Mouse (Mus musculus) midbrain, embryonic 14.5 days (tissue): ENCODE results near the gene Qser1. TPM values are rescaled to one million over a fixed set of nuclear protein-coding genes. Genes with fewer than 3 reads are reported as not detected.

Experiments
- ATAC-seq: fragments of 200-750 bp; cut with Nextera tagmentation; 2 replicates; pipeline ENCODE4 v1.8.0; 2017; ENCODE audit warnings: moderate number of reproducible peaks, moderate library complexity; ENCODE audit not compliant: low FRiP score, low TSS enrichment
- DNase-seq: peaks from one replicate; pipeline ENCODE4 v3.0.0-alpha.2; 2015
- H3K27ac ChIP-seq: fragments of 300-500 bp; sonication (generic); replicated peaks from 2 replicates; pipeline ENCODE4 v1.5.1; 2014; ENCODE audit warnings: mild to moderate bottlenecking, low read depth, low read length, moderate library complexity
- H3K27me3 ChIP-seq: fragments of 300-500 bp; sonication (generic); 2 replicates; pipeline ENCODE4 v1.6.1; 2014; ENCODE audit warnings: low read length, control low read depth, mixed read lengths; ENCODE audit not compliant: control insufficient read depth, insufficient read depth
- H3K36me3 ChIP-seq: fragments of 300-500 bp; sonication (generic); 2 replicates; pipeline ENCODE4 v1.6.1; 2014; ENCODE audit warnings: low read length, control low read depth; ENCODE audit not compliant: control insufficient read depth, insufficient read depth
- H3K4me1 ChIP-seq: fragments of 300-500 bp; sonication (generic); 2 replicates; pipeline ENCODE4 v1.6.1; 2014; ENCODE audit warnings: mild to moderate bottlenecking, antibody characterized with exemption, low read length, control low read depth; ENCODE audit not compliant: control insufficient read depth, insufficient read depth
- H3K4me2 ChIP-seq: fragments of 300-500 bp; sonication (generic); 2 replicates; pipeline ENCODE4 v1.6.1; 2014; ENCODE audit warnings: mild to moderate bottlenecking, low read length, moderate library complexity
- H3K4me3 ChIP-seq: fragments of 300-500 bp; sonication (generic); replicated peaks from 2 replicates; pipeline ENCODE4 v1.5.1; 2014; ENCODE audit warnings: low read depth, low read length
- H3K9ac ChIP-seq: fragments of 300-500 bp; sonication (generic); replicated peaks from 2 replicates; pipeline ENCODE4 v1.6.1; 2014; ENCODE audit warnings: mild to moderate bottlenecking, low read length, moderate library complexity
- H3K9me3 ChIP-seq: fragments of 300-500 bp; sonication (generic); 2 replicates; pipeline ENCODE4 v1.6.1; 2016; ENCODE audit warnings: low read length, control low read depth, mixed read lengths; ENCODE audit not compliant: control insufficient read depth
- WGBS: fragments of 180-500 bp; shearing (Covaris S2); extraction: QIAGEN DNeasy Blood & Tissue Kit; methylation state at CpG from one replicate; pipeline ENCODE4 v1.1.7; 2014; 5-methylcytosine and 5-hydroxymethylcytosine counted together
- polyA plus RNA-seq: library from polyadenylated mRNA; unstranded; fragments of >200 nt; fragmentation: Nextera tagmentation; extraction: Ambion mirVana; gene quantifications from 2 replicates; pipeline ENCODE4 v1.2.1, GENCODE M21; 2014

Qser1 gene
- polyA plus RNA-seq, 1 experiment from 2014 or later: 13.9 TPM

GRCm38 (mm10) chr2:104732033-104732444, 84.5 kb downstream of the Qser1 start:
- DNase-seq (no peak), ATAC-seq (no peak)
- Histone ChIP-seq H3K36me3 (no peaks in the 10 kb centered on the region), H3K4me3 (no peak overlapping the region), H3K27ac (no peak overlapping the region), H3K9me3 (no peaks in the 10 kb centered on the region), H3K4me2 (no peak overlapping the region), H3K27me3 (no peaks in the 10 kb centered on the region), H3K9ac (no peak overlapping the region), H3K4me1 (no peaks in the 10 kb centered on the region)
- WGBS: 90% methylated on average over 9 of the region's 9 CpGs

DNA sequence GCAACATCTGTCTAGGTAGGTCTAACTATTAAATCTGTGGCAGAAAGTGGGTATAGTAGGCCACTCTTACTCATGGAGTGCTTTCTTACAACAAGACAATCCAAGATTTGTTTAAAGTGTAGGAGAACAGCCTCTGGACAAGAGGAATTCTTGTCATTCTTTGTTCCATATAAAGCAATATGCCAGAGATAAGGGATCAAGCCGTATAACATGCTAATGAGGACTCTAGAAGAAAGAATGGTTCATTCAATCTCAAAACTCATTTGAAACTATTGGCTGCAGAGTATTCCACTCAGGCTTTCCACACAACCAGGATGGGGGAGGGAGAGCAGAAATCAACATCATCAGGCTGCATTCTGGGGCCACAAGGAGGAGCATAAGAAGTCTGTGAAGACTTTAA, 89.2 kb downstream of the Qser1 start:
- no peak for DNase-seq
- no peaks in the 10 kb centered on the region for H3K9me3 ChIP-seq
- no peak for ATAC-seq
- H3K4me1 ChIP-seq: no peaks in the 10 kb centered on the region
- no peak overlapping the region for H3K4me2 ChIP-seq
- 61% methylated on average over 1 of the region's 1 CpGs for WGBS
- no peak overlapping the region for H3K9ac ChIP-seq
- no peak overlapping the region for H3K4me3 ChIP-seq
- no peak overlapping the region for H3K27ac ChIP-seq
- no peaks in the 10 kb centered on the region for H3K36me3 ChIP-seq
- H3K27me3 ChIP-seq: no peaks in the 10 kb centered on the region

- H3K9ac ChIP-seq: no peak overlapping the region
- no peaks in the 10 kb centered on the region for H3K9me3 ChIP-seq
- WGBS: 89% methylated on average over 3 of the region's 3 CpGs
- H3K4me2 ChIP-seq: no peak overlapping the region
- no peak overlapping the region for H3K4me3 ChIP-seq
- no peak overlapping the region for H3K27ac ChIP-seq
- H3K4me1 ChIP-seq: no peaks in the 10 kb centered on the region
- DNase-seq (no peak), ATAC-seq (no peak)
- H3K27me3 ChIP-seq: no peaks in the 10 kb centered on the region
- H3K36me3 ChIP-seq: no peaks in the 10 kb centered on the region
Measured at GRCm38 (mm10) chr2:104722021-104722420, 94.5 kb downstream of the Qser1 start.

- Histone ChIP-seq H3K9me3 (no peaks in the 10 kb centered on the region), H3K4me3 (no peak overlapping the region), H3K27me3 (no peaks in the 10 kb centered on the region), H3K9ac (no peak overlapping the region), H3K4me1 (no peaks in the 10 kb centered on the region), H3K27ac (no peak overlapping the region), H3K4me2 (no peak overlapping the region), H3K36me3 (no peaks in the 10 kb centered on the region)
- no peak for ATAC-seq
- WGBS: 90% methylated on average over 4 of the region's 4 CpGs
- no peak for DNase-seq
Measured at GRCm38 (mm10) chr2:104717827-104718226, 98.7 kb downstream of the Qser1 start.

DNA sequence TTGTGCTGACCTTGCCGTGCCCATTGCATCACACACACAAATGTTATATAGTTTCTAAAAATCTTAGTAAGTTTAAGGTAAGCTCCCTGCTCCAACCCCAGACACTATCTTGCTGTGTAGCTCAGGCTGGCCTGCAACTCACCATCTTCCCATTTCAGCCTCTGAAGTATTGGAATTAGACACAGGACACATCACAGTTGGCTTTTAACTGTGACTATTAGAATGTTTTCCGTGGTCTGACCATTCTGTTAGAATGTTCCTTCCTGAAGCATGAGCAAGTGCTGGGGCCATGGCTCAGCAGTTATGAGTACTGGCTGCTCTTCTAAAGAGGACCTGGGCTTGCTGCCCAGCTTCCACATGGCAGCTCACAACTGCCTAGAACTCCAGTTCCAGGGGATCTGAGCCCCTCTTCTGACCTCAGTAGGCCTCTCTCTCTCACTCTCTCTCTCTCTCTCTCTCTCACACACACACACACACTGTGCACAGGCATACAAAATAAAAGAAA, 99.3 kb downstream of the Qser1 start:
- no peaks in the 10 kb centered on the region for H3K9me3 ChIP-seq
- no peaks in the 10 kb centered on the region for H3K36me3 ChIP-seq
- no peak overlapping the region for H3K4me3 ChIP-seq
- 96% methylated on average over 2 of the region's 2 CpGs for WGBS
- no peak for ATAC-seq
- no peak overlapping the region for H3K9ac ChIP-seq
- H3K27ac ChIP-seq: no peak overlapping the region
- H3K4me1 ChIP-seq: no peaks in the 10 kb centered on the region
- no peak for DNase-seq
- H3K27me3 ChIP-seq: no peaks in the 10 kb centered on the region
- H3K4me2 ChIP-seq: no peak overlapping the region

DNA sequence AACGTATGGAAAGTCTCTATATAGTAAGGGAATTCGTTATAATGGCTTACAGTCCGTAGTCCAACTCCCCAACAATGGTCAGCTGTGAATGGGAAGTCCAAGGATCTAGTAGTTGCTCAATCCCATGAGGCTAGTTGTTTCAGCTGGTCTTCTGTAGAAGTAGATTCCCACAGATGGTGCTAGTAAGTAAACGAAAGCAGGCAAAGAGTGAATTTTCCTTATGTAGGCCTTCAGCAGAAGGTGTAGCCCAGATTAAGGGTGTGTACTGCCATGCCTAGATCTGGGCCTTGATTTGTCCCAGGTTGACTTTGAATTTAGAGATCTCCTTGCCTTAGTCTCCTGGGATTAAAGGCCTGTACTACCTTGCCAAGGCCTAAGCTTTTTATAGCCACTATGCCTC, 100.3 kb downstream of the Qser1 start, which contains the start of gene Pin1rt1:
Gene Pin1rt1, minus strand, starts transcription at position 101 of the 400 bp plus-strand sequence.
- Histone ChIP-seq H3K4me3 (no peak within 1 kb of the TSS), H3K4me1 (peaks cover under 1% of the 10 kb centered on the region; the same call in 1 of the 2 replicates), H3K4me2 (no peak within 1 kb of the TSS), H3K9ac (no peak within 1 kb of the TSS), H3K27ac (no peak within 1 kb of the TSS), H3K36me3 (no peaks in the 10 kb centered on the region), H3K27me3 (no peaks in the 10 kb centered on the region), H3K9me3 (no peaks in the 10 kb centered on the region)
- 91% methylated on average over 4 of the region's 4 CpGs for WGBS
- ATAC-seq (no peak), DNase-seq (no peak)

- 37% methylated on average over 15 of the region's 15 CpGs for WGBS
- Histone ChIP-seq H3K36me3 (no peaks in the 10 kb centered on the region), H3K9me3 (no peaks in the 10 kb centered on the region), H3K27me3 (no peaks in the 10 kb centered on the region), H3K27ac (no peak overlapping the region), H3K4me1 (peaks cover 11% of the 10 kb centered on the region), H3K9ac (no peak overlapping the region), H3K4me2 (no peak overlapping the region), H3K4me3 (no peak overlapping the region)
- DNase-seq (no peak), ATAC-seq (no peak)
Measured at GRCm38 (mm10) chr2:104714254-104714691, 102.3 kb downstream of the Qser1 start.

DNA sequence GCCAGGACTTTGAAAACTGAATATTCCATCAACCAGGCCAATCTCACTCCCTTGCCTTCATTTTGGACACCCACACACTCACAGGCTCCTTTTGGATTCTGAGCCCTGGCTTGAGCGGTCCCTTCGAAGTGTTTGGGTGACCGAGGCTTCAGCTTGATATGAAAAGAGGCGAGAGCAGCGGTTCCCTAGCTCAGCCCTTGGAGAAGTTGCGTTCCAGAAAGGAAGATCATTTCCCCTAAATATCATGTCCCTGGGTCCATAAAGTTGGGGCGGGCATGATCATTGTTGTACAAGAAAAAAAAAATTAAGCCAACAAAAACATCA, 104.1 kb downstream of the Qser1 start:
- Histone ChIP-seq H3K9me3 (no peaks in the 10 kb centered on the region), H3K27me3 (no peaks in the 10 kb centered on the region), H3K27ac (peak overlapping the region; percentile 92), H3K4me3 (peak overlapping the region; percentile 72), H3K4me1 (peaks cover 11% of the 10 kb centered on the region), H3K9ac (peak overlapping the region; percentile 86), H3K4me2 (peak overlapping the region; percentile 70), H3K36me3 (no peaks in the 10 kb centered on the region)
- DNase-seq (no peak), ATAC-seq (0 out of 2 replicates have a peak, but pooled peaks have one; percentile 5)
- WGBS: 4% methylated on average over 7 of the region's 7 CpGs

DNA sequence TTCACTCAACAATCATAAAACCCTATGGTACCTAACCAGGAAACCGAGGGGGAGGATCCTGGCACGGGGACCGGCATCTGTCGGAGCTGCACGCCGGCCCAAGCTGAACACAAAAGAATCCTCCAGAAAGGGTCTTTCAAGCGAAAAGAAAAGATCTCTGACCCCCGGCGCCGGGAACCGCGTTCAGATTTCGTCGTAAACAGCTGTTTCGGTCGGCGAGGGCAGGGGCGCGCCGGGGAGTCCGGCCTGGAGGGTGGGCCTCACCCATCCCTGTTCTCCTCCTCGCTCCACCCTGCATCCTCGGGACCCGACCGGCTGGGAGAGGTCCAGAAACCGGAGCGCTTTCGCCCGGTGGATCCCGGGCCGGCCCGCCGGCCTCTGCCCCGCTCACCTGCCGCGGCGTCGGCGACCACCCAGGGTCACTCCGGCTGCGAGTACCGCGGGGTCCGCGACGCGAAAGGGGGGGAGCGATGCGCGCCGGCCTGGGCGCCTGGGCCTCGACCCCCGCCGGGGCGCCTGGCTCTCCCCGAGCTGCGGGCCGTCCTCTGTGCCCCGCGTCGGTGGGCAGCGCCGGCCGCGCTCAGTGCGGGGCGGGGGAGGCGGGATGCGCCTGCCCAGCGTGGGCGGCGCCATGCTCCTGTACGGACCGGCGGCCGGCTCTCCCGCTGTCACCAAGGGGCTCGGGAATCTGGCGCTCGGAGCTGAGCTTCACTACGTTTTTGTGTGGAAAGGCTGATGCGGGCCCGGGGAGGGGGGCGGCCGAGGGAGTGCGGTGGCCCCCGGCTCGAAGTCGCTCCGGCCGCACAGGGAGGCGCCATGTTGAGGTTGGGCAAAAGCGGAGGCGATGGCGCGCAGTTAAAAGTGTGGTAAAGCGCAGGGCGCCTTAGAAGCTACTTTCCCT, 104.7 kb downstream of the Qser1 start, which contains the start of gene Tcp11l1:
Gene Tcp11l1, minus strand, starts transcription at position 585 of the 901 bp plus-strand sequence.
- Histone ChIP-seq H3K4me1 (peaks cover 11% of the 10 kb centered on the region), H3K4me3 (peak within 1 kb of the TSS; percentile 72), H3K36me3 (no peaks in the 10 kb centered on the region), H3K27me3 (no peaks in the 10 kb centered on the region), H3K27ac (peak within 1 kb of the TSS; percentile 92), H3K9ac (peak within 1 kb of the TSS; percentile 86), H3K9me3 (no peaks in the 10 kb centered on the region), H3K4me2 (peak within 1 kb of the TSS; percentile 70)
- WGBS: under 1% methylated on average over 87 of the region's 99 CpGs
- DNase-seq (peak; percentile 88), ATAC-seq (peak; percentile 94)
